Mouse (Mus musculus): Measurements from ENCODE around the gene Zfp420. TPM values are rescaled to one million over a fixed set of nuclear protein-coding genes. Genes with fewer than 3 reads are reported as not detected.
A peak's percentile ranks its signal among the peaks of the same experiment; 100 is the strongest.

The Zfp420 gene
- polyA plus RNA-seq, 1 experiment from 2014 or later = 12.2 TPM

DNA sequence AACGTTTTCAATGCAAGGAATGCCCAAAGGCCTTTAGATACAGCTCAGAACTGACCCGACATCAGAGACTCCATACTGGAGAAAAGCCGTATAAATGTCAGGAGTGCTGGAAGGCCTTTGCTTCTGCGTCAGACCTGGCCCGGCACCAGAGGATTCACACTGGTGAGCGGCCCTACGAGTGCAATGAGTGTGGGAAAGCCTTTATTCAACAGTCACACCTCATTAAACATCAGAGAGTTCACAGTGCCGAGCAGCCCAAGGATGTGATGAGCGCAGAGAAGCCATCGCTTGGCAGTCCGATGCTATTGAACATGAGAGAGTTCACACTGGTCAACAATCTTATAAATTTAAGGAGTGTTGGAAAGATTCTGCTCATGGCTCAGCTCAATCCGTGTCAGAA lies 30.0 kb upstream of the Zfp420 start:
- H3K4me1 ChIP-seq (ENCODE audit: control insufficient read depth, insufficient read depth, low read length) = no peaks in the 10 kb centered on the region
- H3K27ac ChIP-seq (ENCODE audit: low read length) = no peak overlapping the region
- no peaks in the 10 kb centered on the region for H3K9me3 ChIP-seq (ENCODE audit: control insufficient read depth, low read depth, low read length)
- WGBS = 94% methylated on average over 12 of the region's 12 CpGs
- no peak overlapping the region for H3K4me3 ChIP-seq (ENCODE audit: low read depth, low read length)
- H3K27me3 ChIP-seq (ENCODE audit: control insufficient read depth, insufficient read depth, low read length) = no peaks in the 10 kb centered on the region
- H3K36me3 ChIP-seq (ENCODE audit: control insufficient read depth, insufficient read depth, low read length) = peaks cover 41% of the 10 kb centered on the region
- no peak for ATAC-seq (ENCODE audit: insufficient number of reproducible peaks, insufficient read depth, low FRiP score, low read depth)
- no peak overlapping the region for H3K4me2 ChIP-seq (replicated peaks; ENCODE audit: low read depth, low read length)
- H3K9ac ChIP-seq (replicated peaks; ENCODE audit: low read depth, low read length) = no peak overlapping the region

DNA sequence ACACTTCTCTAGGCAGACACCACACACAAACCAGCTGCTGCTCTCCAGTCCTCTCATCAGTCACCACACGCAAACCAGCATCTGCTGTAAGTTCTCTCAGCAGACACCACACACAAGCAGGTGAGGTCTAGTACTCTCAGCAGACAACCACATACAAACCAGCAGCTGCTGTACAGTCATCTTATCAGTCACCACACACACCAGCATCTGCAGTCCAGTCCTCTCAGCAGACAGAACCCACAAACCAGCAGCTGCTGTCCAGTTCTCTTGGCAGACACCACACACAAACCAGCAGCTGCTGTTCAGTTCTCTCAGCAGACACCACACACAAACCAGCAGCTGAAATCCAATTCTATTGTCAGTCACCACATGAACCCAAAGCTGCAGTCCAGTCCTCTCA lies 23.0 kb upstream of the Zfp420 start:
- Histone ChIP-seq H3K27ac (ENCODE audit: low read length) (no peak overlapping the region), H3K36me3 (ENCODE audit: control insufficient read depth, insufficient read depth, low read length) (no peaks in the 10 kb centered on the region), H3K9me3 (ENCODE audit: control insufficient read depth, low read depth, low read length) (no peaks in the 10 kb centered on the region), H3K4me2 (replicated peaks; ENCODE audit: low read depth, low read length) (no peak overlapping the region), H3K27me3 (ENCODE audit: control insufficient read depth, insufficient read depth, low read length) (no peaks in the 10 kb centered on the region), H3K9ac (replicated peaks; ENCODE audit: low read depth, low read length) (no peak overlapping the region), H3K4me3 (ENCODE audit: low read depth, low read length) (no peak overlapping the region), H3K4me1 (ENCODE audit: control insufficient read depth, insufficient read depth, low read length) (no peaks in the 10 kb centered on the region)
- WGBS = 71% methylated on average over 1 of the region's 1 CpGs
- no peak for ATAC-seq (ENCODE audit: insufficient number of reproducible peaks, insufficient read depth, low FRiP score, low read depth)

DNA sequence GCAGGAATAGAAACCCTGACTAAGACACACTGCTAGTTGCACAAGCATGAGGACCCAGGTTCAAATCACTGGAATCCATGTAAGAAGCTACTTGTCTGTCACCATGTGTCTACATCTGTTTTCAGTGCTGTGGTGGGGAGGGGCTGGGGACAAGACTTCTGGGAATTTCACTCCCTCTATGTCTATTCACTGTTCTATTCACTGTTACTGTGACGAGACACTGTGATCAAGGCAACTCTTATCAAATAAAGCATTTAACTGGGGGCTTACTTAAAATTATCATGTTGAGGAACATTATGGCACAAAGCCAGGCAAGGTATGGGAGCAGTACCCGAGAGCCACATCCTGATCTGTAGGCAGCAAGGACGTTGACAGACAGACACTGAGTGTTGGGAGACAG lies 20.5 kb upstream of the Zfp420 start:
- Histone ChIP-seq H3K36me3 (ENCODE audit: control insufficient read depth, insufficient read depth, low read length) (peaks cover 3% of the 10 kb centered on the region), H3K27me3 (ENCODE audit: control insufficient read depth, insufficient read depth, low read length) (no peaks in the 10 kb centered on the region), H3K4me1 (ENCODE audit: control insufficient read depth, insufficient read depth, low read length) (no peaks in the 10 kb centered on the region), H3K4me3 (ENCODE audit: low read depth, low read length) (no peak overlapping the region), H3K4me2 (replicated peaks; ENCODE audit: low read depth, low read length) (no peak overlapping the region), H3K9ac (replicated peaks; ENCODE audit: low read depth, low read length) (no peak overlapping the region), H3K9me3 (ENCODE audit: control insufficient read depth, low read depth, low read length) (no peaks in the 10 kb centered on the region), H3K27ac (ENCODE audit: low read length) (no peak overlapping the region)
- WGBS = 85% methylated on average over 3 of the region's 3 CpGs
- no peak for ATAC-seq (ENCODE audit: insufficient number of reproducible peaks, insufficient read depth, low FRiP score, low read depth)

DNA sequence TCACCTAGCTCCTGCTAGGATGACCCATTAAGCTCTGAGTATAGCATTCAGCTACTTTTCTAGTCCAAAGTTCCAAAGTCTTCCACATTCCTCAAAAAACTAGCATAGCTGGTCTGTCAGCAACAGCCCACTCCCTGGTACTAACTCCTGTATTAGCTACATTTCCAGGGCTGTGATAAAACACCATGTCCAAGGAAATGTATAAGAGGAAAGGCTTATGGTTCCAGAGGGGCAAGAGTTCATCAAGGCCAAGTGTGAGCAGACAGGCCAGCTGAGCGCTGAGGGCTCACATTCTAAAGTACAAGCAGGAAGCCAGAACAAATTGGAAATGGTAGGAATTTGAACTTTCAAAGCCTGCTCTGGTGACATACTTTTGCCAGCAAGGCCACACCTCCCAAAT lies 17.7 kb upstream of the Zfp420 start:
- peaks cover 12% of the 10 kb centered on the region for H3K36me3 ChIP-seq (ENCODE audit: control insufficient read depth, insufficient read depth, low read length)
- no peak overlapping the region for H3K27ac ChIP-seq (ENCODE audit: low read length)
- no peak overlapping the region for H3K4me2 ChIP-seq (replicated peaks; ENCODE audit: low read depth, low read length)
- ATAC-seq (ENCODE audit: insufficient number of reproducible peaks, insufficient read depth, low FRiP score, low read depth) = no peak
- WGBS = 86% methylated on average over 1 of the region's 1 CpGs
- H3K9me3 ChIP-seq (ENCODE audit: control insufficient read depth, low read depth, low read length) = no peaks in the 10 kb centered on the region
- H3K27me3 ChIP-seq (ENCODE audit: control insufficient read depth, insufficient read depth, low read length) = no peaks in the 10 kb centered on the region
- no peaks in the 10 kb centered on the region for H3K4me1 ChIP-seq (ENCODE audit: control insufficient read depth, insufficient read depth, low read length)
- H3K9ac ChIP-seq (replicated peaks; ENCODE audit: low read depth, low read length) = no peak overlapping the region
- H3K4me3 ChIP-seq (ENCODE audit: low read depth, low read length) = no peak overlapping the region

DNA sequence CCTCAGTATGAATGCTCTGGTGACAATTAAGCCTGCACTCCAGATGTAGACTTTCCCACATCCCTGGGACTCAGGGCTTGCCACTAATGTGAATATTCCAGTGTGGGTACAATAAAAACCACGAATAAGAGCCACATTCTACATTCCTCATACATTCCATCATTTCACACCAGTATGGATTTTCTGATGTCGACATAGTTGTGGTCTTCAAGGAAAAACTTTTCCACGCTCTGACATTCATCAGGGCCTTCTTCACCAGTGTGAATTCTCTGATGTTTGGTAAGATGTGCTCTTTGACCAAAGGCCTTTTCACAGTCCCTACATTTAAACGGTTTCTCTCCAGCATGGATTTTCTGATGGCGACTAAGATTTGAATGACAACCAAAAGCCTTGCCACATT lies 15.2 kb upstream of the Zfp420 start:
- Histone ChIP-seq H3K36me3 (ENCODE audit: control insufficient read depth, insufficient read depth, low read length) (peaks cover 12% of the 10 kb centered on the region), H3K9ac (replicated peaks; ENCODE audit: low read depth, low read length) (no peak overlapping the region), H3K4me3 (ENCODE audit: low read depth, low read length) (no peak overlapping the region), H3K27me3 (ENCODE audit: control insufficient read depth, insufficient read depth, low read length) (no peaks in the 10 kb centered on the region), H3K4me1 (ENCODE audit: control insufficient read depth, insufficient read depth, low read length) (no peaks in the 10 kb centered on the region), H3K27ac (ENCODE audit: low read length) (no peak overlapping the region), H3K4me2 (replicated peaks; ENCODE audit: low read depth, low read length) (no peak overlapping the region), H3K9me3 (ENCODE audit: control insufficient read depth, low read depth, low read length) (no peaks in the 10 kb centered on the region)
- 88% methylated on average over 5 of the region's 5 CpGs for WGBS
- no peak for ATAC-seq (ENCODE audit: insufficient number of reproducible peaks, insufficient read depth, low FRiP score, low read depth)

DNA sequence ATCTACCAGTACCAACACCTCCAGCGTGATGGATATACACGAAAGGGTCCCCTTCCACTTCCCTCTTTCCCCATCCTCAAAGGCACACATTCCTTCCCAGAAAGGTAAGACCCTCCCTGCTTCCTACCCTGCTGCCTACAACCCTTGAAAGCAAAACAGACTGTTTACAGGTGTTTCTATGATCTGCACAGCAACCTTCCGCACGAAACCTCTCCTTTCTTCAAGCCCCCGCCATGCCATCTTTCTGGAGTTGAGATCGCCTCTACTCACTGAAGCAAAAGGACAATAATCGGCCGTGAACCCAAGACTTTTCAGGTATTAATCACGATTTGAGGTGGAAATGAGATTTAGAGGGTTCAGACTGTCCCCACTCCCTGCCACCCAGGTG lies 7.0 kb upstream of the Zfp420 start:
- Histone ChIP-seq H3K4me1 (ENCODE audit: control insufficient read depth, insufficient read depth, low read length) (peaks cover 3% of the 10 kb centered on the region; the same call in 1 of the 2 replicates), H3K9ac (replicated peaks; ENCODE audit: low read depth, low read length) (peak overlapping the region; percentile 48; the same call in 1 of the 2 replicates), H3K27me3 (ENCODE audit: control insufficient read depth, insufficient read depth, low read length) (no peaks in the 10 kb centered on the region), H3K4me3 (ENCODE audit: low read depth, low read length) (peak overlapping the region; percentile 60), H3K4me2 (replicated peaks; ENCODE audit: low read depth, low read length) (peak overlapping the region; percentile 71), H3K36me3 (ENCODE audit: control insufficient read depth, insufficient read depth, low read length) (no peaks in the 10 kb centered on the region), H3K27ac (ENCODE audit: low read length) (no peak overlapping the region), H3K9me3 (ENCODE audit: control insufficient read depth, low read depth, low read length) (no peaks in the 10 kb centered on the region)
- ATAC-seq (ENCODE audit: insufficient number of reproducible peaks, insufficient read depth, low FRiP score, low read depth) = no peak
- 53% methylated on average over 9 of the region's 9 CpGs for WGBS

DNA sequence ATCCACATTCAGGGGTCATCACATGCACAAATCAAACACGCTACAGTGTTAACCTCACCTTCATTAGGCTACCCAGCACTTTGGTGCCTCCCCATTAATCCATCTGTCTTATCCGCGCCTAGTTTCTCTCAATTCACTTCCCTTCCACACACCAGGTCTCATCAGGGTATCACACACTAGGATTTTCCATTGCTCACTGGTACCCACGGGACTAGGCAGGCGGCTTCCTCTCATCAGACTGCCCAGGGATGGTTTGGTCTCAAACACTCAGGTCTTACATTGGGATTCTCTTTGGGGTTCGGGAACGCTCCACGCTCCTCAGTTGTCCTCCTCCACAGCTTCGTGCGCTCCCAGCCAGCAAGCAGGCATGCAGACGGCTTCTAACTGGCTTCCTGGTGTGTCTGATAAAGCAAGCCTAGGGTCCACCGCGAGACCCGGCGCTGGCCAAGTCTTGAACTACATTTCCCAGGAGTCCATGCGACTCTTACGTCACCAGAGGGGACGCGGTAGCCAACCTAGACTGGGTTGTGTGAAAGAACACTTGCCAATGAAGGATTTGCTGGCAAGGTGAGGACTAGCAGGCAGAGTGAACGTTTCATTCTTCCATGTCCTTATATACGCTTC lies 6.4 kb upstream of the Zfp420 start, which contains the start of gene Zfp940:
TSS of gene Zfp940 (minus strand) at position 451 of the 624 bp plus-strand sequence.
- Histone ChIP-seq H3K36me3 (ENCODE audit: control insufficient read depth, insufficient read depth, low read length) (no peaks in the 10 kb centered on the region), H3K4me1 (ENCODE audit: control insufficient read depth, insufficient read depth, low read length) (peaks cover 3% of the 10 kb centered on the region; the same call in 1 of the 2 replicates), H3K9ac (replicated peaks; ENCODE audit: low read depth, low read length) (peak within 1 kb of the TSS; percentile 48), H3K9me3 (ENCODE audit: control insufficient read depth, low read depth, low read length) (no peaks in the 10 kb centered on the region), H3K4me3 (ENCODE audit: low read depth, low read length) (peak within 1 kb of the TSS; percentile 60), H3K4me2 (replicated peaks; ENCODE audit: low read depth, low read length) (peak within 1 kb of the TSS; percentile 71), H3K27ac (ENCODE audit: low read length) (no peak within 1 kb of the TSS), H3K27me3 (ENCODE audit: control insufficient read depth, insufficient read depth, low read length) (no peaks in the 10 kb centered on the region)
- 2% methylated on average over 21 of the region's 21 CpGs for WGBS
- peak; percentile 96 for ATAC-seq (ENCODE audit: insufficient number of reproducible peaks, insufficient read depth, low FRiP score, low read depth)

DNA sequence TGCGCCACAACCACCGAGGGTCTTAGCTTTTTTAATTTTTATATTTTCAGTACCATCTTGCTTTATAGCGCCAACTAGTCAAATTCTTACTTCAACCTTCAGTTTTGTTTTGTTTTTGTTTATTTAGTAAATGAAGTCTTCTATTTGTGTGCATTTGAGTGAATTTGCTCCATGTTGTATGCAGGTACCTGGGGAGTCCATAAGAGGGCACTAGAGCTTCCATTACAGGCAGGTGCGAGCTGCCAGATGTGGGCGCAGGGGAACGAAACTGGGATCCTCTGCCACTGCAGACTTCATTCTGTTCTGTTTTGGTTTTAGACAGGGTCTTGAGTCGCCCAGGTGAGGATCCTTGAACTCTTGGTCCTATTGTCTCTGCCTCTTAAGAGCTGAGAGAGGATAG lies 1.9 kb downstream of the Zfp420 start:
- Histone ChIP-seq H3K4me3 (ENCODE audit: low read depth, low read length) (no peak overlapping the region), H3K9me3 (ENCODE audit: control insufficient read depth, low read depth, low read length) (no peaks in the 10 kb centered on the region), H3K4me1 (ENCODE audit: control insufficient read depth, insufficient read depth, low read length) (peaks cover 5% of the 10 kb centered on the region), H3K4me2 (replicated peaks; ENCODE audit: low read depth, low read length) (no peak overlapping the region), H3K27me3 (ENCODE audit: control insufficient read depth, insufficient read depth, low read length) (no peaks in the 10 kb centered on the region), H3K9ac (replicated peaks; ENCODE audit: low read depth, low read length) (no peak overlapping the region), H3K36me3 (ENCODE audit: control insufficient read depth, insufficient read depth, low read length) (no peaks in the 10 kb centered on the region), H3K27ac (ENCODE audit: low read length) (no peak overlapping the region)
- ATAC-seq (ENCODE audit: insufficient number of reproducible peaks, insufficient read depth, low FRiP score, low read depth) = no peak
- WGBS = 85% methylated on average over 7 of the region's 7 CpGs

DNA sequence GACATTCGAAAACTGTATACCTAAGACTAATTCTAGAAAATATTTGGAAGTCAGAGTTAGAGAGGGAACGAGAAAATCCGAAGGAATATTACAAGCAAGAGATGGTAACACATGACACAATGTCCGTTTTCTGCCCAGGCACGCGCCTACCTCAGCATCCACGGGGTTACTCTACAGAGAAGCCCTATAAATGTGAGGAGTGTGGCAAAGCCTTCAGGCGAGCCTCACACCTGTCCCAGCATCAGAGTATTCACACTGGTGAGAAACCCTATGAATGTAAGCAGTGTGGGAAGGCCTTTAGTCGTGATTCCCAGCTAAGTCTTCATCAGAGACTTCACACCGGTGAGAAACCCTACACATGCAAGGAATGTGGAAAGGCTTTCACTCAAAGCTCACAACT lies 14.5 kb downstream of the Zfp420 start:
- Histone ChIP-seq H3K9me3 (ENCODE audit: control insufficient read depth, low read depth, low read length) (peaks cover 18% of the 10 kb centered on the region), H3K9ac (replicated peaks; ENCODE audit: low read depth, low read length) (no peak overlapping the region), H3K4me2 (replicated peaks; ENCODE audit: low read depth, low read length) (no peak overlapping the region), H3K27ac (ENCODE audit: low read length) (no peak overlapping the region), H3K4me3 (ENCODE audit: low read depth, low read length) (no peak overlapping the region), H3K27me3 (ENCODE audit: control insufficient read depth, insufficient read depth, low read length) (no peaks in the 10 kb centered on the region), H3K36me3 (ENCODE audit: control insufficient read depth, insufficient read depth, low read length) (peaks cover 19% of the 10 kb centered on the region), H3K4me1 (ENCODE audit: control insufficient read depth, insufficient read depth, low read length) (no peaks in the 10 kb centered on the region)
- 94% methylated on average over 10 of the region's 10 CpGs for WGBS
- ATAC-seq (ENCODE audit: insufficient number of reproducible peaks, insufficient read depth, low FRiP score, low read depth) = no peak

Measured in stomach, embryonic 14.5 days (tissue).